Mouse (Mus musculus) midbrain, embryonic 14.5 days (tissue): ENCODE results near the gene Ubqln3. TPM values are rescaled to one million over a fixed set of nuclear protein-coding genes. Genes with fewer than 3 reads are reported as not detected.

ENCODE experiments used
- ATAC-seq: fragments of 200-750 bp; cut with Nextera tagmentation; 2 replicates; pipeline ENCODE4 v1.8.0; 2017; ENCODE audit warnings: moderate number of reproducible peaks, moderate library complexity; ENCODE audit not compliant: low FRiP score, low TSS enrichment
- DNase-seq: peaks from one replicate; pipeline ENCODE4 v3.0.0-alpha.2; 2015
- H3K27ac ChIP-seq: fragments of 300-500 bp; sonication (generic); replicated peaks from 2 replicates; pipeline ENCODE4 v1.5.1; 2014; ENCODE audit warnings: mild to moderate bottlenecking, low read depth, low read length, moderate library complexity
- H3K27me3 ChIP-seq: fragments of 300-500 bp; sonication (generic); 2 replicates; pipeline ENCODE4 v1.6.1; 2014; ENCODE audit warnings: low read length, control low read depth, mixed read lengths; ENCODE audit not compliant: control insufficient read depth, insufficient read depth
- H3K36me3 ChIP-seq: fragments of 300-500 bp; sonication (generic); 2 replicates; pipeline ENCODE4 v1.6.1; 2014; ENCODE audit warnings: low read length, control low read depth; ENCODE audit not compliant: control insufficient read depth, insufficient read depth
- H3K4me1 ChIP-seq: fragments of 300-500 bp; sonication (generic); 2 replicates; pipeline ENCODE4 v1.6.1; 2014; ENCODE audit warnings: mild to moderate bottlenecking, antibody characterized with exemption, low read length, control low read depth; ENCODE audit not compliant: control insufficient read depth, insufficient read depth
- H3K4me2 ChIP-seq: fragments of 300-500 bp; sonication (generic); 2 replicates; pipeline ENCODE4 v1.6.1; 2014; ENCODE audit warnings: mild to moderate bottlenecking, low read length, moderate library complexity
- H3K4me3 ChIP-seq: fragments of 300-500 bp; sonication (generic); replicated peaks from 2 replicates; pipeline ENCODE4 v1.5.1; 2014; ENCODE audit warnings: low read depth, low read length
- H3K9ac ChIP-seq: fragments of 300-500 bp; sonication (generic); replicated peaks from 2 replicates; pipeline ENCODE4 v1.6.1; 2014; ENCODE audit warnings: mild to moderate bottlenecking, low read length, moderate library complexity
- H3K9me3 ChIP-seq: fragments of 300-500 bp; sonication (generic); 2 replicates; pipeline ENCODE4 v1.6.1; 2016; ENCODE audit warnings: low read length, control low read depth, mixed read lengths; ENCODE audit not compliant: control insufficient read depth
- whole genome bisulfite sequencing: fragments of 180-500 bp; shearing (Covaris S2); extraction: QIAGEN DNeasy Blood & Tissue Kit; methylation state at CpG from one replicate; pipeline ENCODE4 v1.1.7; 2014; 5-methylcytosine and 5-hydroxymethylcytosine counted together
- polyA plus RNA-seq: library from polyadenylated mRNA; unstranded; fragments of >200 nt; fragmentation: Nextera tagmentation; extraction: Ambion mirVana; gene quantifications from 2 replicates; pipeline ENCODE4 v1.2.1, GENCODE M21; 2014

Ubqln3 gene
- polyA plus RNA-seq = not detected in 2 replicates

DNA sequence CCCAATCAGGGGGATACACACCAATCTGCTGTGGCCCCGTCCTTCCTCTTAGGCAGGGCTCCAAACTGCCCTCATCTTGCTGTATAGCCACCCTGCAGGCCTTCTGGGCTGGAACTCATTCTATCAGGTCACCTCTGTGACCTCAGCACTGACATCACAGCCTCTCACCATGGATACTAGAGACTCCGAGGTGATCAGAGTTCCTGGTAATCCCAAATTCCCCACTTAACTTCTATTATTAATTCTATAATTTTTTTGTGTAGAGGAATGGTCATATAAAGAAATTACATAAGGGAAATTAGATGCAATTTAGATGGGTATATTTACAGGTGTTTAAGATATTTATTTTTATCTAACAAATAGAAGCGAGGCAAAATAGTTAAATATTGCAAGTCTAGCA is at the start of gene Ubqln3:
TSS of gene Ubqln3 (minus strand) at position 101 of the 400 bp plus-strand sequence.
- WGBS = 73% methylated on average over 3 of the region's 3 CpGs
- no peak within 1 kb of the TSS for H3K4me2 ChIP-seq
- no peaks in the 10 kb centered on the region for H3K9me3 ChIP-seq
- H3K27ac ChIP-seq = no peak within 1 kb of the TSS
- no peaks in the 10 kb centered on the region for H3K36me3 ChIP-seq
- no peak for DNase-seq
- no peaks in the 10 kb centered on the region for H3K4me1 ChIP-seq
- H3K9ac ChIP-seq = no peak within 1 kb of the TSS
- no peak within 1 kb of the TSS for H3K4me3 ChIP-seq
- H3K27me3 ChIP-seq = no peaks in the 10 kb centered on the region
- no peak for ATAC-seq

DNA sequence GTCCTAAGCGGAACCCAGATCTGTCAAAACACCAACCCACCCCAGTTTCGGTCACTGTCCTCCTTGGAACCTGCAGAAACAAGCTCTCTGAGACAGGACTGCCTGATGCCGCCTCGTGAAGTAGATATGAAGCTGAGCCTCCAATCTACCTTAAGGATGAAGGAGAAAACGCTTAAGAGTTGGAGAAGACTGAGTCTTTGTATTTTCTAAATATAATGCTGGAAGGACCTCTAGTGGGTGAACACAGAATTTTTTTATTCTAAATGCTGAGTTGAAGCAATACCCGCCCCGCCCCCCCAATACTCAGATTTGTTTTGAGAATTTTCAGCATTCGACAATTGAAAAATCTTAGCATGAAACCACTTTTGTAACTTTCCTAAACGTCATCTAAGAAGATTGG is 48.2 kb upstream of the Ubqln3 start:
- H3K27me3 ChIP-seq = no peaks in the 10 kb centered on the region
- no peaks in the 10 kb centered on the region for H3K36me3 ChIP-seq
- H3K27ac ChIP-seq = no peak overlapping the region
- WGBS = 68% methylated on average over 9 of the region's 9 CpGs
- no peak overlapping the region for H3K4me2 ChIP-seq
- H3K9ac ChIP-seq = no peak overlapping the region
- H3K9me3 ChIP-seq = no peaks in the 10 kb centered on the region
- H3K4me1 ChIP-seq = no peaks in the 10 kb centered on the region
- ATAC-seq (no peak), DNase-seq (no peak)
- no peak overlapping the region for H3K4me3 ChIP-seq

GRCm38 (mm10) chr7:104183292-104183691 is 40.2 kb upstream of the Ubqln3 start, which contains the start of gene Olfr648:
Gene Olfr648, minus strand, starts transcription at chr7:104183392.
- Histone ChIP-seq H3K4me3 (no peak within 1 kb of the TSS), H3K27ac (no peak within 1 kb of the TSS)

DNA sequence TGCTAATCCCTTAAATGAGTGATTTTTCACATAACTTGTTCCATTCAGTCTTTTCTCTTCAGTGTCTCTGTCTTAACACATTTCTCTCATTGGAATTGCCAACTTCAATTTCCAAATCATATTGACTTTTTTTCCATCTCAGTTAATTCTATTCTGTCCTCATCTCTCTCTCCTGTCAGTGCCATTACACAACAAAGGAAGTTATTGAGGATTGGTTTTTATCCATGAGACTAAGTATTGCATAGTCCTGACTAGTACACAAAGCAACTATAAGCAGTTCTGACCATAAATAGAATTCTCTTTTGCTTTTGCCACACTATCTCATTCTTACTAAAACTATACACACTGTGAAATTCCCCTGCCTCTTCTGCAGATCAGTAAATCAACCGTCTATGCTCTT is 36.0 kb upstream of the Ubqln3 start:
- H3K9ac ChIP-seq = no peak overlapping the region
- ATAC-seq = no peak

More at GRCm38 (mm10) chr7:104183292-104183691, 40.2 kb upstream of the Ubqln3 start, which contains the start of gene Olfr648:
- 93% methylated on average over 2 of the region's 2 CpGs for WGBS
- no peaks in the 10 kb centered on the region for H3K9me3 ChIP-seq
- no peaks in the 10 kb centered on the region for H3K36me3 ChIP-seq
- H3K27me3 ChIP-seq = no peaks in the 10 kb centered on the region
- ATAC-seq (no peak), DNase-seq (no peak)
- H3K4me1 ChIP-seq = no peaks in the 10 kb centered on the region
- H3K4me2 ChIP-seq = no peak within 1 kb of the TSS
- no peak within 1 kb of the TSS for H3K9ac ChIP-seq

GRCm38 (mm10) chr7:104178422-104179054 is 35.5 kb upstream of the Ubqln3 start:
- ATAC-seq (no peak), DNase-seq (no peak)
- Histone ChIP-seq H3K4me3 (no peak overlapping the region), H3K4me2 (no peak overlapping the region), H3K27ac (no peak overlapping the region), H3K4me1 (no peaks in the 10 kb centered on the region), H3K9me3 (no peaks in the 10 kb centered on the region), H3K9ac (no peak overlapping the region), H3K36me3 (no peaks in the 10 kb centered on the region), H3K27me3 (no peaks in the 10 kb centered on the region)
- 66% methylated on average over 5 of the region's 5 CpGs for WGBS

More for the DNA sequence above, 36.0 kb upstream of the Ubqln3 start:
- no peaks in the 10 kb centered on the region for H3K36me3 ChIP-seq
- no peaks in the 10 kb centered on the region for H3K27me3 ChIP-seq
- H3K9me3 ChIP-seq = no peaks in the 10 kb centered on the region
- H3K4me1 ChIP-seq = no peaks in the 10 kb centered on the region
- DNase-seq = no peak
- H3K27ac ChIP-seq = no peak overlapping the region
- no peak overlapping the region for H3K4me2 ChIP-seq
- 79% methylated on average over 1 of the region's 1 CpGs for WGBS
- H3K4me3 ChIP-seq = no peak overlapping the region

- 9% methylated on average over 1 of the region's 1 CpGs for WGBS
- DNase-seq (no peak), ATAC-seq (no peak)
- no peaks in the 10 kb centered on the region for H3K4me1 ChIP-seq
- H3K4me3 ChIP-seq = no peak overlapping the region
- H3K9me3 ChIP-seq = no peaks in the 10 kb centered on the region
- no peak overlapping the region for H3K9ac ChIP-seq
- no peak overlapping the region for H3K4me2 ChIP-seq
- H3K27me3 ChIP-seq = no peaks in the 10 kb centered on the region
- no peaks in the 10 kb centered on the region for H3K36me3 ChIP-seq
- H3K27ac ChIP-seq = no peak overlapping the region
Measured at GRCm38 (mm10) chr7:104175085-104175484, 32.0 kb upstream of the Ubqln3 start.

- no peak overlapping the region for H3K4me3 ChIP-seq
- H3K27me3 ChIP-seq = no peaks in the 10 kb centered on the region
- no peaks in the 10 kb centered on the region for H3K4me1 ChIP-seq
- no peaks in the 10 kb centered on the region for H3K36me3 ChIP-seq
- no peak overlapping the region for H3K4me2 ChIP-seq
- no peak overlapping the region for H3K9ac ChIP-seq
- 85% methylated on average over 6 of the region's 6 CpGs for WGBS
- no peaks in the 10 kb centered on the region for H3K9me3 ChIP-seq
- H3K27ac ChIP-seq = no peak overlapping the region
- DNase-seq (no peak), ATAC-seq (no peak)
Measured at GRCm38 (mm10) chr7:104169634-104170204, 26.6 kb upstream of the Ubqln3 start.

- DNase-seq = no peak
- Histone ChIP-seq H3K4me2 (no peak overlapping the region), H3K27ac (no peak overlapping the region), H3K9me3 (no peaks in the 10 kb centered on the region), H3K4me1 (no peaks in the 10 kb centered on the region), H3K4me3 (no peak overlapping the region), H3K27me3 (no peaks in the 10 kb centered on the region), H3K36me3 (no peaks in the 10 kb centered on the region), H3K9ac (no peak overlapping the region)
- no peak for ATAC-seq
- 86% methylated on average over 6 of the region's 6 CpGs for WGBS
Measured at GRCm38 (mm10) chr7:104167105-104167504, 24.0 kb upstream of the Ubqln3 start.

GRCm38 (mm10) chr7:104150456-104150855 is 7.4 kb upstream of the Ubqln3 start, which contains the start of gene Ubqlnl:
Gene Ubqlnl, minus strand, starts transcription at chr7:104150556.
- Histone ChIP-seq H3K27me3 (no peaks in the 10 kb centered on the region), H3K4me2 (no peak within 1 kb of the TSS), H3K36me3 (no peaks in the 10 kb centered on the region), H3K4me3 (no peak within 1 kb of the TSS), H3K9ac (no peak within 1 kb of the TSS), H3K4me1 (no peaks in the 10 kb centered on the region), H3K9me3 (no peaks in the 10 kb centered on the region), H3K27ac (no peak within 1 kb of the TSS)
- 90% methylated on average over 2 of the region's 2 CpGs for WGBS
- DNase-seq = no peak
- no peak for ATAC-seq
